Mouse (Mus musculus) forebrain, embryonic 14.5 days (tissue): ENCODE measurements at regions not wholly inside any gene's neighbourhood (a gene's known extent, or its start where the extent isn't known, plus 50 kb on each side); places are given as distances from the start of the nearest gene placed in this dataset.
A peak's percentile ranks its signal among the peaks of the same experiment; 100 is the strongest.
"Not testable (repeated sequence)": the region's sequence is repeated elsewhere in the genome, so short reads cannot be mapped to it uniquely, and the experiment has no call there.

Experiments used
- ATAC-seq: fragments of 200-750 bp; cut with Nextera tagmentation; 2 replicates; pipeline ENCODE4 v1.8.0; 2017; ENCODE audit warnings: mild to moderate bottlenecking, moderate library complexity
- DNase-seq: peaks from one replicate; pipeline ENCODE4 v3.0.0-alpha.2; 2015; ENCODE audit warnings: low spot score
- H3K27ac ChIP-seq: fragments of 300-500 bp; sonication (generic); 2 replicates; pipeline ENCODE4 v1.5.1; 2014; ENCODE audit warnings: low read depth, mild to moderate bottlenecking, control low read depth, low read length, moderate library complexity
- H3K27me3 ChIP-seq: fragments of 300-500 bp; sonication (generic); replicated peaks from 2 replicates; pipeline ENCODE4 v1.6.1; 2014; ENCODE audit warnings: low read length, control low read depth, mixed read lengths; ENCODE audit not compliant: control insufficient read depth, insufficient read depth
- H3K36me3 ChIP-seq: fragments of 300-500 bp; sonication (generic); 2 replicates; pipeline ENCODE4 v1.6.1; 2014; ENCODE audit warnings: low read length, control low read depth; ENCODE audit not compliant: control insufficient read depth, insufficient read depth
- H3K4me1 ChIP-seq: fragments of 300-500 bp; sonication (generic); 2 replicates; pipeline ENCODE4 v1.6.1; 2014; ENCODE audit warnings: antibody characterized with exemption, low read length, control low read depth; ENCODE audit not compliant: control insufficient read depth, insufficient read depth
- H3K4me2 ChIP-seq: fragments of 300-500 bp; sonication (generic); 2 replicates; pipeline ENCODE4 v1.6.1; 2014; ENCODE audit warnings: mild to moderate bottlenecking, control low read depth, low read length
- H3K4me3 ChIP-seq: fragments of 300-500 bp; sonication (generic); 2 replicates; pipeline ENCODE4 v1.5.1; 2014; ENCODE audit warnings: low read depth, low read length, control low read depth
- H3K9ac ChIP-seq: fragments of 300-500 bp; sonication (generic); 2 replicates; pipeline ENCODE4 v1.6.1; 2014; ENCODE audit warnings: mild to moderate bottlenecking, low read length, control low read depth, moderate library complexity
- H3K9me3 ChIP-seq: fragments of 300-500 bp; sonication (generic); replicated peaks from 2 replicates; pipeline ENCODE4 v1.6.1; 2016; ENCODE audit warnings: low read length, control low read depth, mixed read lengths; ENCODE audit not compliant: control insufficient read depth
- WGBS: fragments of 180-500 bp; shearing (Covaris S2); extraction: QIAGEN DNeasy Blood & Tissue Kit; methylation state at CpG from one replicate; pipeline ENCODE4 v1.1.7; 2014; 5-methylcytosine and 5-hydroxymethylcytosine counted together

DNA sequence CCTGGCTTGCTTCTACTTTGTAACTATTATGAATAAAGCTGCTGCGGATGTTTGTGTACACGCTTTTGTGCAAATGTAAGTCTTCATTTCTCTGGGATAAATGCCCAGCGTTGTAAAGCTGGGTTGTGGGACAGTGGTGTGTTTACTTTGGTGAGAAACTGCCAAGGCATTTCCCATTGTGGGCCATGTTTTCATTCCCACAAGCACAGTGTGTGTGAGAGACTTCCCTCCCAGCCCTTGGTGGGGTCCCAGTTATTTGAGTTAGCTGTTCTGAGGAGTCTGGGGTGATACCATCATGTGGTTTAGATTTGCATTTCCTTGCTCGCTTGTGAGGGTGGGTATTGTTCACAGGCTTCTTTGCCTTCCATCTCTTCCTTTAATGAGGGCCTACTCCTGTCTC, 109.9 kb downstream of the Pmp22 start:
- Histone ChIP-seq H3K27ac (no peak overlapping the region), H3K4me3 (no peak overlapping the region), H3K9me3 (no peaks in the 10 kb centered on the region), H3K4me2 (no peak overlapping the region), H3K4me1 (no peaks in the 10 kb centered on the region), H3K27me3 (no peaks in the 10 kb centered on the region), H3K9ac (no peak overlapping the region), H3K36me3 (no peaks in the 10 kb centered on the region)
- no peak for ATAC-seq
- WGBS = 65% methylated on average over 4 of the region's 4 CpGs
- DNase-seq = no peak

DNA sequence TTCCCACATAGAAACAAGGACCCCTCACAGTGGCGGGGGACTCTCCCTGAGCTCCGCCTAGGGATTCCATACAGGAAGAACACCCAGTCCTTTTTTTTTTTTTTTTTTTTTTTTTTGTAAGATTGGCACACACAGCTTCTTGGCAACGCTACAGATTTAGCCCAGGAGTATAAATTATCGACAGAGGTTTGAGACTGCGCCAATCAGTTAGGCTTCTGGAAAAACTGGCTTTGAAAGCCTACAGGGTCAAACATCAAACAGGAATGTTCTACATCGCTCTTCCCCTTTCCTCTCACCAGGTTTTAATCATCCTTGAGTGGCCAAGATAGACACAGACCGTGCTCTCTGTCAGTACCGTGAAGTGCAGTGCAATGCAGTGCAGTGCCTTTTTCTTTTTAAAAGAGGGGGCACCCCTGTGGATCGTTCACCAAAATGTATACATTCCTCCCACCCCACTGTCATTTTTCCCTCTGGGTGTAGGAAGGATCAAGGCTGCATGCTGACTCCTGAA, 115.2 kb downstream of the Pmp22 start:
- DNase-seq (no peak), ATAC-seq (no peak)
- H3K27me3 ChIP-seq = no peaks in the 10 kb centered on the region
- H3K9ac ChIP-seq = no peak overlapping the region
- no peaks in the 10 kb centered on the region for H3K36me3 ChIP-seq
- 70% methylated on average over 9 of the region's 9 CpGs for WGBS
- H3K4me2 ChIP-seq = no peak overlapping the region
- no peak overlapping the region for H3K4me3 ChIP-seq
- peaks cover 7% of the 10 kb centered on the region for H3K4me1 ChIP-seq
- H3K27ac ChIP-seq = no peak overlapping the region
- H3K9me3 ChIP-seq = no peaks in the 10 kb centered on the region

DNA sequence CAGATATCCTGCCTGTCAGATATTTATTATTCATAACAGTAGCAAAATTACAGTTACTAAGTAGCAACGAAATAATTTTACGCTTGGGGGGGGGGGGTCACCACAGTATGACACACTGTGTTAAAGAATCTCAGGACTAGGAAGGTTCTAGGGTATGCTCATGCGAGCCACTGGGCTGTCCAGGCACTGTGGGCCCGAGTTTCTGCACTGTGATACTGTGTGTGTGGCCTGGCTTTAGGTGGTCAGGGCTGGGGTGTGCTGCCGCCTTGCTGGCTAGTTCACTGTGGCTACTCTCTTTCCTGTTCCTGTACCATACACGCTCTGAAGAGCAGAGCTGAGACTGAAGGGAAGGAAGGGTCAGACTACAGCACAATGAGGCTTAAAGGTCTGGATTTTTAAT, 116.3 kb downstream of the Pmp22 start:
- WGBS = 67% methylated on average over 6 of the region's 6 CpGs
- Histone ChIP-seq H3K4me2 (no peak overlapping the region), H3K9ac (no peak overlapping the region), H3K4me3 (no peak overlapping the region), H3K4me1 (peaks cover 9% of the 10 kb centered on the region), H3K27ac (no peak overlapping the region), H3K36me3 (no peaks in the 10 kb centered on the region), H3K27me3 (no peaks in the 10 kb centered on the region), H3K9me3 (no peaks in the 10 kb centered on the region)
- ATAC-seq (no peak), DNase-seq (no peak)

DNA sequence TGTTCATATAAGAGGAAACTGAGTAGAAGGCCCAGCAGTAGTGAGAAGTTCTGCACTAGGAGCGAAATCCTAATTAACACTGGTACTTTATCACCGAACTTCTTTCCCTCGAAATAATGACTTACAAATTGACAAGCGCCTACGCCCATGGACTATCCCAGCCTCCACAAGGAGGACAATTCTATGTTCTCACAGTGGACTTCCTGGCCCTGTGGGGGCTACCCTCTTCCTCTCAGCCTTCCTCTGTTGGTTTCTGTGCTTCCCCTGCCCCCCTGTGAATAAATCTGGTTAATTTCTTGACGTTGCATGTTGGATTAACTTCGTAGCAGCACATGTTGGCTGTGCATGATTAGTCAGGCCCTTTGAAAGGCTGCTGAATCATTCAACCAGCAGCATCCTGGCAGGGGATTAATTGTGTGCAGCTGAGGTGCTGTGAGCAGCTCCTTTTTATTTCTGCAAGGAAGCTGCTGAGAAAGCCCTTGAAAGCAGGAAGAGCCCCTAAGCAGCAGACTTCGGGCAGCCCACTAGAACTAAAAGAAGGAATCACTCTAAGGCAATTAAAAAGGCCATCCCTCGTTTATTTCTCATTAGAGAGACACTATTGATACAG, 117.4 kb downstream of the Pmp22 start:
- Histone ChIP-seq H3K4me3 (no peak overlapping the region), H3K36me3 (no peaks in the 10 kb centered on the region), H3K9me3 (no peaks in the 10 kb centered on the region), H3K27ac (no peak overlapping the region), H3K4me2 (no peak overlapping the region), H3K9ac (no peak overlapping the region), H3K4me1 (peaks cover 15% of the 10 kb centered on the region), H3K27me3 (no peaks in the 10 kb centered on the region)
- WGBS = 8% methylated on average over 9 of the region's 9 CpGs
- peak; percentile 74 for DNase-seq
- ATAC-seq = 0 out of 2 replicates have a peak, but pooled peaks have one; percentile 52

DNA sequence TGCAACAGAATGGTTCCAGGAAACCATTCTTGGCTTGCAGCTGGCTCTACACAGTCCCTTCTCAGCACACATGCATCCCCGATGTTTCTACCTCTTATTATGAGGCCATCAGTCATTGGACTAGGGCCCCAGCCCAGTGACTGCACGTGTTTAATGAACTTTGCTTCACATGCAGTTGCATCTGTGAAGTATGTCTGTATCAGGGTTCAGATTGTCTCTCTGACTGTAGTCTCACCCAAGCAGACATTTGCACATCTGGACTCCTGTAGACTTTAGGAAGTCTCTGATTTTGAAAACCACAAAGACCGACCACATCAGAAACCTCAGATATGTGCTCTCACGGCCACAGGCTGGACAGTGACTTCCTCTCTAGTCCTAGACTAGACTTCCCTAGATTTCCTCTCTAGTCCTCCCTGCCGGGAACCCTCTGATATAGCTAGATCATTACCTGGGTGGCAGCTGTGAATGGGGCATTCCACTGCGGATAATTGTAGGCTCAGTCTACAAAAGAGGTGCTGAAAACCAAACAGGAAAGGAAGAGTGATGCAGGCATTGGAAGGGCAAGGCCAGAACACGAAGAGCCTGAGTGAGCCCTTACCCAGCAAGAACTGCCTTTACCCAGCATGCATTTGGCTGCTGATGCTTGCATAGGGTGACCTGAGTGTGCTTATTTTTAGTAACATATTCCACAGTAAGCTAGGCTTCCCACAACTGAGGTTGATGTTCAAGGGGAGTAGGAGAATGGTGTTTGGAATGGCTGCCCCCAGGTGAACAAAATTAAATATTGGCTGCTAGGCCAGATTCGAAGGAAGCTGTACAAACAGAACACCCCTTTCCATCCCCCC, 123.5 kb downstream of the Pmp22 start:
- DNase-seq = no peak
- no peaks in the 10 kb centered on the region for H3K27me3 ChIP-seq
- no peak overlapping the region for H3K27ac ChIP-seq
- no peak overlapping the region for H3K4me3 ChIP-seq
- peaks cover 12% of the 10 kb centered on the region for H3K4me1 ChIP-seq
- no peak for ATAC-seq
- no peak overlapping the region for H3K4me2 ChIP-seq
- WGBS = 76% methylated on average over 8 of the region's 8 CpGs
- no peaks in the 10 kb centered on the region for H3K36me3 ChIP-seq
- no peak overlapping the region for H3K9ac ChIP-seq
- no peaks in the 10 kb centered on the region for H3K9me3 ChIP-seq

DNA sequence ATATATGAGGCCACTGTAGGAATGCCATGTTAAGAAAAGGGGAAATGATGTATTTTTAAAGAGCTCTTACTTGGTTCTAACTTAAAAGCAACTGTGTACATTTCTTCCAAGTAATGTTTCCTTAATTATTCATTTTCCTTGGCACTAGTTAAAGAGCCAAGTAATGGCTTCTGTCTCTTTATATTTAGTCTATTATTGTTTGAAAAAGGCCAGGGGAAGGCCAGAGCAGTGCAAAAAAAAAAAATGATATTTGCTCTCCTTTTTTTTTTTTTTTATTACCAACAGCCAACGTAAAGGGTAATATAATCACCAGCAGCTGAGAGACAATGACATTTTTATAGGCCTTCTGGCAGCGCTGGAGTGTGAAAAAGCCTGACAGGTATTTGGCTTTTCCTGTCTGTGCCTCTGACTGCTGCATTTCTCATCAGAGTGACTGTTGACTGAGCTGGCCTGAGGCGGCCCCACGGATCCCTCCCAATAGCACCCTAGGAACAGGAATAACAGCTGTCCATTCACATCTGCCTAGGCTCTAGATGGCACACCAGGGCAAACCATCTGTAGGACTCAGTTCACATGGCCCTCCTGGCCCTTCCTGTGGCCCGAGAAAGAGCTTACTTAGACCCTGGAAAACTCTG, 124.3 kb downstream of the Pmp22 start:
- H3K27me3 ChIP-seq = no peaks in the 10 kb centered on the region
- H3K36me3 ChIP-seq = no peaks in the 10 kb centered on the region
- H3K27ac ChIP-seq = no peak overlapping the region; the same call in 1 of the 2 replicates
- WGBS = 55% methylated on average over 5 of the region's 5 CpGs
- H3K4me3 ChIP-seq = no peak overlapping the region
- no peaks in the 10 kb centered on the region for H3K9me3 ChIP-seq
- no peak overlapping the region for H3K9ac ChIP-seq
- H3K4me1 ChIP-seq = peaks cover 12% of the 10 kb centered on the region
- ATAC-seq = no peak; the same call in 1 of the 2 replicates
- DNase-seq = no peak
- H3K4me2 ChIP-seq = no peak overlapping the region

DNA sequence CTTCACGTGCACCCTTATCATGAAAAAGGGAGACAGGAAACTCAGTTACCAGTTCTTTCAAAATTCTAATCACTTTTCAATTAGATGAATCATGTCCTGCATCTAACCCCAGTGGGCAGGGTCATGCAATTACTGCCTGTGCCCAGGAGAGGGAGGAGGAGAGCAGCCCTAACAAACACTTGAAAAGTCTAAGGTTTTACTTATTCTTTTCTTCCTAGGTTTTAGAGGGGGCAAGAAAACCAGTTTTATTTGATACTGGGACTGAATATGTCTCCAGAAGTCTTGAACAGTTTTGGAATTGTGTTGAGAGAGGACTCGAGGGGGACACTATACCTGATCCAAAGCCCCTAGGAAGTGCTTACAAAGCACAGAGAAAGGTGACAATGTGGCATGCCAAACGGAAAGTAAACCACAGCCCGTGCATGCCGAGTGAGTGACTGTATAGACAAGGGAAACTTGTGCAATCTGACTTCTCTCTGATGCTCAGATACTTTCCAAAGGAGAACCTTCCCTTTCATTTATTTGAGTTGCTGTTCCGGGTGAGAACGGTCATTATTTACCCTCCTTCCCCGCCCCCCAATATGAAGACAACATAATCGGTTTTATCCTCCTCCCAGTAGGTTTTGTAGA, 135.8 kb downstream of the Pmp22 start:
- Histone ChIP-seq H3K27ac (no peak overlapping the region), H3K27me3 (no peaks in the 10 kb centered on the region), H3K9me3 (no peaks in the 10 kb centered on the region), H3K4me3 (no peak overlapping the region), H3K4me1 (no peaks in the 10 kb centered on the region), H3K9ac (no peak overlapping the region), H3K4me2 (no peak overlapping the region), H3K36me3 (no peaks in the 10 kb centered on the region)
- peak; percentile 34 for DNase-seq
- 45% methylated on average over 9 of the region's 9 CpGs for WGBS
- ATAC-seq = no peak

DNA sequence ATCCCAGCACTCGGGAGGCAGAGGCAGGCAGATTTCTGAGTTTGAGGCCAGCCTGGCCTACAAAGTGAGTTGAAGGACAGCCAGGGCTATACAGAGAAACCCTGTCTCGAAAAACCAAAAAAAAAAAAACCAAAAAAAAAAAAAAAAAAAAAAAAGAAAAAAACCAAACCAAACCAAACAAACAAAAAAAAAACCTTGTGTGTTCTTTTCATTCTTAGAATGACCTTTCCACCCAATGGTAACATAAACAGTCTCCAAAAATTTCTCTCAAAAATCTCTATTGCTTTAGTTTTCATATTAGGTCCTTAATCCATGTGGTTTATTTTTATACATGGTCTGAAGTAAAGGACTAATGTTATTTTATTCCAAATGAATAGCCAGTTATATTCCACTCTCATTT, 137.5 kb downstream of the Pmp22 start:
- H3K9ac ChIP-seq, H3K36me3 ChIP-seq, H3K27me3 ChIP-seq, H3K4me2 ChIP-seq, ATAC-seq, H3K4me3 ChIP-seq, H3K9me3 ChIP-seq, DNase-seq, H3K27ac ChIP-seq, H3K4me1 ChIP-seq: not testable (repeated sequence)
- WGBS = 81% methylated on average over 2 of the region's 2 CpGs
